Mouse (Mus musculus): ENCODE measurements around the gene Dync1i1. TPM values are rescaled to one million over a fixed set of nuclear protein-coding genes. Genes with fewer than 3 reads are reported as not detected.

The Dync1i1 gene
- polyA plus RNA-seq, 1 experiment = 0.20 TPM

- TF ChIP-seq CTCF (IDR thresholded peaks at IDR 0.05; ENCODE audit: insufficient read depth, low read length) (no peak), POLR2A (IDR thresholded peaks at IDR 0.05; ENCODE audit: borderline replicate concordance, extremely low read depth, low read depth, low read length) (no peak)
- Histone ChIP-seq H3K4me3 (replicated peaks; ENCODE audit: extremely low read depth, low read depth, low read length) (no peak overlapping the region), H3K4me1 (ENCODE audit: control insufficient read depth, insufficient read depth, low read length) (no peaks in the 10 kb centered on the region)
- WGBS = 96% methylated on average over 4 of the region's 4 CpGs
- no peak for DNase-seq
Observed at GRCm38 (mm10) chr6:5867221-5867620, 141.8 kb downstream of the Dync1i1 start.

GRCm38 (mm10) chr6:5871060-5871459 is 145.6 kb downstream of the Dync1i1 start:
- Histone ChIP-seq H3K4me1 (ENCODE audit: control insufficient read depth, insufficient read depth, low read length) (no peaks in the 10 kb centered on the region), H3K4me3 (replicated peaks; ENCODE audit: extremely low read depth, low read depth, low read length) (no peak overlapping the region)
- 76% methylated on average over 5 of the region's 5 CpGs for WGBS
- DNase-seq = no peak
- TF ChIP-seq CTCF (IDR thresholded peaks at IDR 0.05; ENCODE audit: insufficient read depth, low read length) (no peak), POLR2A (IDR thresholded peaks at IDR 0.05; ENCODE audit: borderline replicate concordance, extremely low read depth, low read depth, low read length) (no peak)

GRCm38 (mm10) chr6:5871581-5872298 is 146.3 kb downstream of the Dync1i1 start:
- no peak overlapping the region for H3K4me3 ChIP-seq (replicated peaks; ENCODE audit: extremely low read depth, low read depth, low read length)
- 72% methylated on average over 15 of the region's 15 CpGs for WGBS
- no peak for TF ChIP-seq POLR2A (IDR thresholded peaks at IDR 0.05; ENCODE audit: borderline replicate concordance, extremely low read depth, low read depth, low read length)
- no peak for TF ChIP-seq CTCF (IDR thresholded peaks at IDR 0.05; ENCODE audit: insufficient read depth, low read length)
- no peaks in the 10 kb centered on the region for H3K4me1 ChIP-seq (ENCODE audit: control insufficient read depth, insufficient read depth, low read length)
- DNase-seq = no peak

GRCm38 (mm10) chr6:5889341-5889740 is 163.9 kb downstream of the Dync1i1 start:
- DNase-seq = no peak

GRCm38 (mm10) chr6:5911295-5911694 is 185.9 kb downstream of the Dync1i1 start:
- no peak for DNase-seq
- no peak overlapping the region for H3K4me3 ChIP-seq (replicated peaks; ENCODE audit: extremely low read depth, low read depth, low read length)
- WGBS = 78% methylated on average over 7 of the region's 7 CpGs

More at GRCm38 (mm10) chr6:5889341-5889740, 163.9 kb downstream of the Dync1i1 start:
- Histone ChIP-seq H3K4me3 (replicated peaks; ENCODE audit: extremely low read depth, low read depth, low read length) (no peak overlapping the region), H3K4me1 (ENCODE audit: control insufficient read depth, insufficient read depth, low read length) (no peaks in the 10 kb centered on the region)
- no peak for TF ChIP-seq CTCF (IDR thresholded peaks at IDR 0.05; ENCODE audit: insufficient read depth, low read length)
- WGBS = 73% methylated on average over 6 of the region's 6 CpGs

GRCm38 (mm10) chr6:5915028-5915427 is 189.6 kb downstream of the Dync1i1 start:
- Histone ChIP-seq H3K4me3 (replicated peaks; ENCODE audit: extremely low read depth, low read depth, low read length) (no peak overlapping the region), H3K4me1 (ENCODE audit: control insufficient read depth, insufficient read depth, low read length) (no peaks in the 10 kb centered on the region)
- TF ChIP-seq CTCF (IDR thresholded peaks at IDR 0.05; ENCODE audit: insufficient read depth, low read length) (no peak), POLR2A (IDR thresholded peaks at IDR 0.05; ENCODE audit: borderline replicate concordance, extremely low read depth, low read depth, low read length) (no peak)
- 54% methylated on average over 2 of the region's 2 CpGs for whole genome bisulfite sequencing
- no peak for DNase-seq

More at GRCm38 (mm10) chr6:5911295-5911694, 185.9 kb downstream of the Dync1i1 start:
- no peaks in the 10 kb centered on the region for H3K4me1 ChIP-seq (ENCODE audit: control insufficient read depth, insufficient read depth, low read length)
- TF ChIP-seq POLR2A (IDR thresholded peaks at IDR 0.05; ENCODE audit: borderline replicate concordance, extremely low read depth, low read depth, low read length) (no peak), CTCF (IDR thresholded peaks at IDR 0.05; ENCODE audit: insufficient read depth, low read length) (no peak)

GRCm38 (mm10) chr6:5920670-5921069 is 195.2 kb downstream of the Dync1i1 start:
- TF ChIP-seq CTCF (IDR thresholded peaks at IDR 0.05; ENCODE audit: insufficient read depth, low read length) = no peak
- TF ChIP-seq POLR2A (IDR thresholded peaks at IDR 0.05; ENCODE audit: borderline replicate concordance, extremely low read depth, low read depth, low read length) = no peak
- no peak overlapping the region for H3K4me3 ChIP-seq (replicated peaks; ENCODE audit: extremely low read depth, low read depth, low read length)
- H3K4me1 ChIP-seq (ENCODE audit: control insufficient read depth, insufficient read depth, low read length) = no peaks in the 10 kb centered on the region
- 64% methylated on average over 4 of the region's 4 CpGs for WGBS
- DNase-seq = no peak

- no peak for DNase-seq
- no peak for TF ChIP-seq CTCF (IDR thresholded peaks at IDR 0.05; ENCODE audit: insufficient read depth, low read length)
- TF ChIP-seq POLR2A (IDR thresholded peaks at IDR 0.05; ENCODE audit: borderline replicate concordance, extremely low read depth, low read depth, low read length) = no peak
- Histone ChIP-seq H3K4me1 (ENCODE audit: control insufficient read depth, insufficient read depth, low read length) (no peaks in the 10 kb centered on the region), H3K4me3 (replicated peaks; ENCODE audit: extremely low read depth, low read depth, low read length) (no peak overlapping the region)
- 87% methylated on average over 1 of the region's 1 CpGs for WGBS
Observed at GRCm38 (mm10) chr6:5922676-5923075, 197.2 kb downstream of the Dync1i1 start.

GRCm38 (mm10) chr6:5923148-5923547 is 197.7 kb downstream of the Dync1i1 start:
- Histone ChIP-seq H3K4me3 (replicated peaks; ENCODE audit: extremely low read depth, low read depth, low read length) (no peak overlapping the region), H3K4me1 (ENCODE audit: control insufficient read depth, insufficient read depth, low read length) (no peaks in the 10 kb centered on the region)
- 87% methylated on average over 7 of the region's 7 CpGs for WGBS
- TF ChIP-seq POLR2A (IDR thresholded peaks at IDR 0.05; ENCODE audit: borderline replicate concordance, extremely low read depth, low read depth, low read length) (no peak), CTCF (IDR thresholded peaks at IDR 0.05; ENCODE audit: insufficient read depth, low read length) (no peak)
- DNase-seq = no peak

- TF ChIP-seq CTCF (IDR thresholded peaks at IDR 0.05; ENCODE audit: insufficient read depth, low read length) (no peak), POLR2A (IDR thresholded peaks at IDR 0.05; ENCODE audit: borderline replicate concordance, extremely low read depth, low read depth, low read length) (no peak)
- Histone ChIP-seq H3K4me1 (ENCODE audit: control insufficient read depth, insufficient read depth, low read length) (no peaks in the 10 kb centered on the region), H3K4me3 (replicated peaks; ENCODE audit: extremely low read depth, low read depth, low read length) (no peak overlapping the region)
- no peak for DNase-seq
- 91% methylated on average over 8 of the region's 8 CpGs for WGBS
Observed at GRCm38 (mm10) chr6:5930140-5930539, 204.7 kb downstream of the Dync1i1 start.

Measured in lung, adult 2 months (tissue).